Mouse (Mus musculus) kidney, adult 8-10 months (tissue): Measurements from ENCODE around the gene Cxcl5.

Experiments
- DNase-seq, 2 experiments: peaks; one replicate each; pipeline ENCODE4 v3.0.0; 2022

Gene Cxcl5

DNA sequence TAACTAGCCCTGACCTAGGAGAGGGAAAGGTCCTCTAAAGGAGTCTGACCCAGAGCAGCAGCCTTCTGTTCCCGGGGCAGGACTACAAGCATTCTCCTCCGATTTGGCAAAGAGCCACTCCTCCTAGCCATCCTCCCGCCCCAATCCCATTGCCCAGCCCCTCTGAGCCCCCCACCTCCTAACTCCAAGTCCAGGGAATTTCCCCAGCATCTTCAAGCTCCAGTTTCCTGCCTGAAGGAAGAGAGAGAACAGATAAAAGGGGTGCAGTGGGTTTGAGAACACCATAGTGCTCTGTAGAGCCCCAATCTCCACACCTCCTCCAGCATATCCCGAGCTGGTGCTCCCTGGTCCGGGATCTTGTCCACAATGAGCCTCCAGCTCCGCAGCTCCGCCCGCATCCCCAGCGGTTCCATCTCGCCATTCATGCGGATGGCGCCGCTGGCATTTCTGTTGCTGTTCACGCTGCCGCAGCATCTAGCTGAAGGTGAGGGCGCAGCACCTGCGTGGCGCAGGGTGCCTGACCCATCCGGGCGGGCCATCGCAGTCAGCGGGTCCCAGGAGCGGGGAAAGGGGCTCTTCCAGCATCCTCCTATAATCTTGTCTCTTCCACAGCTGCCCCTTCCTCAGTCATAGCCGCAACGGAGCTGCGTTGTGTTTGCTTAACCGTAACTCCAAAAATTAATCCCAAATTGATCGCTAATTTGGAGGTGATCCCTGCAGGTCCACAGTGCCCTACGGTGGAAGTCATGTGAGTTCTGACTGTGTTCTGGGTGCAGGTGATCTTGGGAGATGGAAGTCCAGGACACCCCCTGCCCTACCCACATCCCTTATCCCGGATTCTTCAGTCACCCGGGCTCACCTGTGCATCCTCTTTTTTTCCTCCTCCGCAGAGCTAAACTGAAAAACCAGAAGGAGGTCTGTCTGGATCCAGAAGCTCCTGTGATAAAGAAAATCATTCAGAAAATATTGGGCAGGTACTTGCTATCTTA lies at the start of gene Cxcl5:
Gene Cxcl5, plus strand, starts transcription at position 284 of the 989 bp plus-strand sequence.
- DNase-seq = peak in 1 of 2 experiments; percentile 14

- no peak for DNase-seq
Measured at GRCm38 (mm10) chr5:90711409-90711808, 47.8 kb upstream of the Cxcl5 start.

GRCm38 (mm10) chr5:90717937-90718336 lies 41.2 kb upstream of the Cxcl5 start:
- no peak for DNase-seq

GRCm38 (mm10) chr5:90722656-90723055 lies 36.5 kb upstream of the Cxcl5 start:
- DNase-seq = no peak

DNA sequence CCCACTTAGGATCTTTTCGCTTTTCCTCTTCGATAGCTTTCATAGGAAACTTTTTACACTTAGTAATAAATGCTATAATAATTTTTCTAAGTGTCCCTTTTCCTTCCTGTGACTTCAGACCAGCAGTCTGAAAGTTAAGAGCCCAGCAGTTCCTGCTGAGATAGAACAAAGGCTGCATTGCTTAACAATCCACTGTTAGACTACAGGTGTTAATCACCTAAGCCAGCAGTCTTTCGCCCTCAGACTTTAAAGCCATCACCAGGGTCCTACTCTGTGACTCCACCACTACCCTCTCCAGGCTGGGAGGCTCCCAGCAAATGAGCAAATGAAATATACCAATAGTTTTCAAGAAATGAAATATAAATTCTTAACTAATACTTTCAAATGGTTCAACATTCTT lies 30.9 kb upstream of the Cxcl5 start:
- DNase-seq = no peak

DNA sequence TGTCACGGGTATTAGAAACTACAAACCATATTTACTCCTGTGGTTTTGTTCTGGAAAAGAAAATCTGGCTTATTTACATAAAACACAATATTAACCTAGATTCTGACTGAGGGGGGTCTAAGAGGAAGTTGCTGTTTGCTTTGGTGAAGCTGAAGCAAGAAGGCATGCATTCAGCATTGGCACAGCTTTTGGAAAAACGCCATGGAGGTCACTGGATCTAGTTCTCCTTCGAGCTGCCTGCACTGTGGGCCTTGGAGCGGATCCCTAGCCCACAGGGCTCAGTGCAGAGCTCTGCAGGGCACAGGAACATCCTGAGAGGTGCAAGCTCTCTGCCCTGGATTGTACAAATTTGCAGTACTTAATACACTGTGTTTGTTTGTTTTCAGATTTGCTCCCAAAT lies 27.7 kb upstream of the Cxcl5 start:
- DNase-seq = peak in 1 of 2 experiments; percentile 7

GRCm38 (mm10) chr5:90742029-90742428 lies 17.1 kb upstream of the Cxcl5 start:
- peak in 1 of 2 experiments; percentile 2 for DNase-seq

- no peak for DNase-seq
Measured at GRCm38 (mm10) chr5:90753934-90754333, 5.2 kb upstream of the Cxcl5 start.

- DNase-seq = peak; percentile 25 to 78
Measured at GRCm38 (mm10) chr5:90758020-90758605, 1.0 kb upstream of the Cxcl5 start.

GRCm38 (mm10) chr5:90760303-90760702 lies 1.1 kb downstream of the Cxcl5 start:
- no peak for DNase-seq

- DNase-seq = no peak
Measured at GRCm38 (mm10) chr5:90760844-90761243, 1.7 kb downstream of the Cxcl5 start.

- DNase-seq = no peak
Measured at GRCm38 (mm10) chr5:90761834-90762233, 2.7 kb downstream of the Cxcl5 start.

DNA sequence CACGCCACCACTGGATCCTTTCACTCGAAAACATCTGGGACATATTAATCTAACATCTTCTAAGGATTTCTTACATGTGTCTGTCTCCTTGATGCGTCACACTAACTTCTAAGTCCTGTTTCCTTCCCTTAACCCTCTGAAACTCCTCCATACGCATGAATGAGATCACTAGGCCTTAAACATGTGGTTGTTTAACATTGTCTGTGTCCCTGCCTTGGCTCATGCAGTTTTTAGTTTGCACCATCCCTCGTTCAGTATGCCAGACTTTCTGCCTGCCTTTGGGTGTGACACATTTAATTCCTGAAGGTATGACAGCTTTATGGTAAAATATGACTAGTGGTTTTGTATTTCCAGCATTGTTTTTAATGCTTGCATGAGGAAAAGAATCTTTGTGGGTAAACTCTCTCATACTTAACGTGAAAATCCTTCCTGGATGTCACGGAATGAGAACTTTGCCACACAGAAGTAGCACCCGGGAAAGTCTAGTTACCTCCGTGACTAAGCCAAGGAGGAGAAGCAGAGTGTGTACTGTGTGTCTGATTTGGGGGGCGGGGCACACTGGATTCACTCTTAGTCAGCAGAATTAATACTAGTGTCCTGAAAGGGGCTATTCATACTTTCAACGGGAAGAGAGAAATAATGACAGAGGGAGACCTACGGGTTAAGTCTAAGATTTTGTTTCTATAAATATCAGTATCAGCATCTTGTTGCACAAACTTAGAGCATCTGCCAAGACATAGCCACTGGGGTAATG lies 4.9 kb downstream of the Cxcl5 start:
- no peak for DNase-seq

- DNase-seq = no peak
Measured at GRCm38 (mm10) chr5:90765821-90766606, 6.9 kb downstream of the Cxcl5 start.

DNA sequence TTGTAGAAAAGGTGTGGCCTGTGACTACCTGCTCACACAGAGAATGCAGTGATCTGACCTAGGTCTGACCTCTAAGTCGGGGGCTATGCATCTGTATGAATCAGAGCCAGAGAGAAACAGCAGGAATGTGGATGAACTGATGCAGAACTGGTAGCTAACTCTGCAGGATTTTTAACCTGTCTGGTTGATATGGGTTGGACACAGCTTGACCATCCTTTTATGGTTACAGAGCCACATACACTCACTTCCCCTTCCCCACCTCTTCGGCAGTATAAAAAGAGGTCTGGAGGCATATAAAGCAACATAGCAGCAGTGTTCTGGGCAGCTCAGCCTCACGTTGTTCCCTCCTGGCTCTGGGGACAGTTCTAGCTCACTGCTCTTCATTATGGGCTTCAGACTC lies 9.1 kb downstream of the Cxcl5 start, which contains the start of gene Ppbp:
Gene Ppbp, plus strand, starts transcription at position 301 of the 400 bp plus-strand sequence.
- no peak for DNase-seq

DNA sequence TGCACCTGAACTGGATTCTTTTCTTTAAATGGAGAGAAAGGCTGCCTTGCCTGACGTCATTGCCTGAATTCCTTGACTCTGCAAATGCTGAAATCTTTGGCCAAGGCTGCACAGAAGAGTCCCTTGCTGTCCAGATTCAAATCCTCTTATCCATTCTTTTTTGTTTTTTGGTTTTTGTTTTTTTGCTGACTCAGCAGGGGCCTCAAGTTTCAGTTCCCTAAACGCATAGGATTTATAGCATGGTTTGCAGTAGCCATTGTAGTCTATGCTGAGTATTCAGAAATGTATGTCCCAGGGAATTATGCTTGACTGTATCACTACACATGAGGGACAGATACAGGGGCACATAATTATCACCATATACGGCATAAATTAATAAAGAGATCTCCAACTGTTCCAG lies 12.2 kb downstream of the Cxcl5 start:
- no peak for DNase-seq

DNA sequence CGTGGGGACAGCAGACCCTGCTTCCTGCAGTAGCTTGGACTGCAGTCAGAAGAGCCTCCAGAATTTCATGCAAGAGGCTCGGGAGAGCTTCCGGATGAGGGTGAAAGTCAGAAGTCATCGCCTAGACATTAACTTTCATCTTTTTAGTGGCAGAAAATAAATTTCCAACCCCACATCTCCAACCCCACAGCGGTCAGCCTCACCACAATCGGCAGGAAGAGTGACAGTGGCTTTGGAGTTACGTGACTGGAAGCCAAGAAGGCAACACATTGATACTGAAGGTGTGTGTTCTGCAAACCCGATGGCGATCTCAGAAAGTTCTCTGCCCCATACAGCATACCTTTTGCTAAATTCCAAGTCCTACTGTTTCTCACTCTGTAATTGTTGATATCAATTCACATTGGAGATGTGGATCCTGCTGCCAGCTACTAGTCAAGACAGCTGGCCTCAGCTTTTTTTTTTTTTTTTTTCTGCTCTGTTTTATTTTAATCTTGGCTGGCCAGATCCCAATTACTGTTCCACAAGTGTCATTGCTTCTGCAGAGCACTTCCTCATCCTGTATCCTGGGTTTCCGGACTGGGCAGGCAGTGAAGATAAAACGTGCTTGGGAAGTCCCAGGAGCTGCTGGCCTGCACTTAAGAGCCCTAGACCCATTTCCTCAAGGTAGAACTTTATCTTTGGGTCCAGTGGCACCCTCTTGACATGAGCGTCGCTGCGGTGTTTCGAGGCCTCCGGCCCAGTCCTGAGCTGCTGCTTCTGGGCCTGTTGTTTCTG lies 12.9 kb downstream of the Cxcl5 start, which contains the start of gene Pf4:
Gene Pf4, plus strand, starts transcription at position 556 of the 774 bp plus-strand sequence.
- DNase-seq = peak; percentile 37 to 41

DNA sequence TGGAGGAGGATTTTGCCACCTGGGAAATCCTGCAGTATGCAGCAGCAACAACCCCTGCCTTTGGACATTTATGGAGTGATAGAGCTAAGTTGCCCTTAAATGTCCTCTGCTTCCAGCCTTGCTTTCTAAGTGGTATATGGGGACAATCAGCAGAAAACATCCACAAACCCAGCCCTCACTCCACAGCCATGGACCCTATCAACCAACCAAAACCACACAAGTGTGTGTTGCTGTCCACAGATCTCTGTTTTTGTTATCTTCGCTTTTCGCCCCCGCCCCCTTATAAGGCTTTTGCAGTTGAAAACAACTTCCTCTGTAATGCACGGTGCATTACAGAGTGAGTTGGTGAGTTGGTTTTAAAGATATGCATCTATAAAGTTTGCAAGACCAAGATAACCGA lies 16.4 kb downstream of the Cxcl5 start:
- no peak for DNase-seq

- DNase-seq = no peak
Measured at GRCm38 (mm10) chr5:90777621-90778020, 18.5 kb downstream of the Cxcl5 start.

- DNase-seq = no peak
Measured at GRCm38 (mm10) chr5:90778856-90779255, 19.7 kb downstream of the Cxcl5 start.

- DNase-seq = no peak
Measured at GRCm38 (mm10) chr5:90783697-90784096, 24.5 kb downstream of the Cxcl5 start.
